Mouse (Mus musculus) ovary, adult 10 weeks (tissue): ENCODE measurements around the gene Mup12. TPM values are rescaled to one million over a fixed set of nuclear protein-coding genes. Genes with fewer than 3 reads are reported as not detected.

Source experiments
- polyA plus RNA-seq: library from polyadenylated mRNA; stranded (reverse); fragments of 350-450 nt; fragmentation: Illumina TruSeq; extraction: RNeasy Lipid Tissue Mini Kit (QIAGEN cat#74804); gene quantifications from one replicate; pipeline ENCODE4 v1.2.3, GENCODE M21; 2014

Mup12 gene
- not detected for polyA plus RNA-seq

GRCm38 (mm10) chr4:60741226-60741625 lies at the start of gene Mup12:
Gene Mup12 (minus strand): TSS chr4:60741326.

Other genes with a start within 250 kb of the Mup12 start
- not detected for gene Mup1, start 239.4 kb downstream of the Mup12 start, polyA plus RNA-seq
- gene Mup10, start 159.1 kb downstream of the Mup12 start, polyA plus RNA-seq: not detected
- not detected for gene Mup11, start 78.9 kb downstream of the Mup12 start, polyA plus RNA-seq
- 9.1 TPM for gene Mup22, start 80.1 kb upstream of the Mup12 start, polyA plus RNA-seq